Mouse (Mus musculus): ENCODE data around the gene Hdgfl2. TPM values are rescaled to one million over a fixed set of nuclear protein-coding genes. Genes with fewer than 3 reads are reported as not detected.

Gene Hdgfl2
- polyA plus RNA-seq (2015; fragmentation: Nextera tagmentation; extraction: Ambion mirVana), result 124 and 134 TPM in 2 replicates

- peaks cover 14% of the 10 kb centered on the region for H3K36me3 ChIP-seq
- peak within 1 kb of the TSS; percentile 86 for H3K4me3 ChIP-seq (replicated peaks)
- H3K27ac ChIP-seq (replicated peaks), result peak within 1 kb of the TSS; percentile 78
- H3K9ac ChIP-seq (replicated peaks), result peak within 1 kb of the TSS; percentile 85
- ATAC-seq (ENCODE audit: low FRiP score), result peak; percentile 93
- H3K9me3 ChIP-seq (replicated peaks), result no peaks in the 10 kb centered on the region
- no peaks in the 10 kb centered on the region for H3K27me3 ChIP-seq (replicated peaks)
- under 1% methylated on average over 61 of the region's 61 CpGs for WGBS
- H3K4me2 ChIP-seq, result peak within 1 kb of the TSS; percentile 88
- peaks cover 46% of the 10 kb centered on the region for H3K4me1 ChIP-seq
These were observed at the start of gene Hdgfl2 for GRCm38 (mm10) chr17:56078880-56079795. Gene Hdgfl2, plus strand, starts transcription at chr17:56079634.

GRCm38 (mm10) chr17:56030238-56030870, 49.1 kb upstream of the Hdgfl2 start:
- no peak overlapping the region for H3K4me3 ChIP-seq (replicated peaks)
- no peak overlapping the region for H3K4me2 ChIP-seq
- H3K9ac ChIP-seq (replicated peaks), result no peak overlapping the region
- no peak overlapping the region for H3K27ac ChIP-seq (replicated peaks)
- H3K36me3 ChIP-seq, result peaks cover 27% of the 10 kb centered on the region
- no peaks in the 10 kb centered on the region for H3K9me3 ChIP-seq (replicated peaks)
- ATAC-seq (ENCODE audit: low FRiP score), result no peak
- H3K27me3 ChIP-seq (replicated peaks), result no peaks in the 10 kb centered on the region
- peaks cover 72% of the 10 kb centered on the region for H3K4me1 ChIP-seq
- WGBS, result 88% methylated on average over 9 of the region's 9 CpGs

DNA sequence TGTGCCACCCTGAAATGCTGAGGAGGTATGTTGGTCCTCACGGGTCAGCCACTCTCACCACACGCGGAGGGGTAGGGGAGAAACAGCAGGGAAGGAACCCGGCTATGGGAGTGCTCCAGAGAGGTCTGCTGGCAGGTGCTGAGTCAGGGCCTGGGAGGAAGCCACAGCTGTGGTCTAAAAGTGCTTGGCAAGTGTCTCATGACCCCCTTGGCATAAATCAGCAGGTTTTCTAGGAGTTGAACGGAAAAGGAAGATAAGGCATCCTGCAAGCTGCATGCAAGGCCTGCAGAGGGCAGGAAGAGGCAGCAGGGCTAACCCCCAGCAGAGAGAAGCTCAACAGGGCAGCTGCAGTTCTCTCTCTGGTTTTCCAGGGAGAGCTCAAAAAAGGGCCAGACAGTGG, 48.5 kb upstream of the Hdgfl2 start:
- H3K9ac ChIP-seq (replicated peaks), result no peak overlapping the region
- H3K4me1 ChIP-seq, result peaks cover 75% of the 10 kb centered on the region
- ATAC-seq (ENCODE audit: low FRiP score), result no peak
- 63% methylated on average over 5 of the region's 5 CpGs for whole genome bisulfite sequencing
- no peak overlapping the region for H3K4me2 ChIP-seq
- no peaks in the 10 kb centered on the region for H3K27me3 ChIP-seq (replicated peaks)
- no peak overlapping the region for H3K27ac ChIP-seq (replicated peaks)
- H3K9me3 ChIP-seq (replicated peaks), result no peaks in the 10 kb centered on the region
- peaks cover 27% of the 10 kb centered on the region for H3K36me3 ChIP-seq
- no peak overlapping the region for H3K4me3 ChIP-seq (replicated peaks)

DNA sequence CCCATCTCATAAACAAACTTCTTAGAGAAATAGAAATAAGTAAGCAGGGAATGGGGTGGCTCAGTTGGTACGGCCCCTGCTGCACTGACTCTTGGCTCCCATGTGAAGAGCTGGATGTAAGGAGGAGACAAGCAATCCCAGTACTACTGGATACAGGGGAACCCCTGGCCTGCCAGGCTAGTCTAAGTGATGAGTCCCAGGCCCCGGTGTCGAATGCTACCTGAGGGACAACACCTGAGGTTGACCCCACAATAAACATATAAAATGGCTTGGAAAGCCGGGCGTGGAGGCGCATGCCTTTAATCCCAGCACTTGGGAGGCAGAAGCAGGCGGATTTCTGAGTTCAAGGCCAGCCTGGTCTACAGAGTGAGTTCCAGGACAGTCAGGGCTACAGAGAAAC, 48.0 kb upstream of the Hdgfl2 start:
- 90% methylated on average over 7 of the region's 7 CpGs for WGBS
- H3K4me1 ChIP-seq, result peaks cover 71% of the 10 kb centered on the region
- H3K36me3 ChIP-seq, result peaks cover 27% of the 10 kb centered on the region

DNA sequence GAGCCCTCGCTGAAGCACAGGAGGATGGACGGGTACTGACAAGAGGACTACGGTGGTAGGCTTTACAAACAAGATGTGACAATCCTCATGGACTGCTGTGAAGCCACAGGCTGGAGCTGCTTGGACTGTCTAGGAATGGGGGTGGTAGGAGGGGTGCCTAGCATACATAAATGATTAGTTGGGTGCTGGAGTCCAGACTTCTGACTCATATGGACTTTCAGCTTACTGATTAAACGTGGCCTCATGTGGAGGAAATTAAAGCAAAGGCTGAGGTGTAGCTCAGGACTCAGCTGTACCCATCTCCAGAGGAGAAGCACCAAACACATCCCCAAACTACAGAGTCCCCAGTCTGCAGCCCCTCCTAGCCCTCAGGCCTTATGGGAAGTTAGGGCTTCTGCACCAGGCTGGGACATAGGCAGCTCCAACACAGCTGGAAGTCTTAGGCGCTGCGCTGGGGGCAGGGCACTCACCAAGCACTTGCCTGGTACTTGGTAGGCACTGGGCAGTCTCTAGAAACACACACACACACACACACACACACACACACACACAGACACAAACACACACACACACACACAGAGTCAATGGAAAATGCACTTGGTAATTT, 47.2 kb upstream of the Hdgfl2 start:
- Histone ChIP-seq H3K9ac (replicated peaks) (no peak overlapping the region), H3K9me3 (replicated peaks) (no peaks in the 10 kb centered on the region), H3K36me3 (peaks cover 27% of the 10 kb centered on the region), H3K4me1 (peaks cover 68% of the 10 kb centered on the region), H3K4me2 (0 out of 2 replicates have a peak overlapping the region, but pooled peaks have one; percentile 3), H3K27ac (replicated peaks) (no peak overlapping the region), H3K27me3 (replicated peaks) (no peaks in the 10 kb centered on the region), H3K4me3 (replicated peaks) (no peak overlapping the region)
- no peak for ATAC-seq (ENCODE audit: low FRiP score)
- WGBS, result 80% methylated on average over 6 of the region's 6 CpGs

More for the DNA sequence above, 48.0 kb upstream of the Hdgfl2 start:
- Histone ChIP-seq H3K4me3 (replicated peaks) (no peak overlapping the region), H3K9ac (replicated peaks) (no peak overlapping the region), H3K27ac (replicated peaks) (no peak overlapping the region), H3K4me2 (no peak overlapping the region), H3K27me3 (replicated peaks) (no peaks in the 10 kb centered on the region), H3K9me3 (replicated peaks) (no peaks in the 10 kb centered on the region)
- ATAC-seq (ENCODE audit: low FRiP score), result no peak

GRCm38 (mm10) chr17:56032831-56033230, 46.6 kb upstream of the Hdgfl2 start:
- ATAC-seq (ENCODE audit: low FRiP score), result no peak
- Histone ChIP-seq H3K36me3 (peaks cover 27% of the 10 kb centered on the region), H3K4me1 (peaks cover 66% of the 10 kb centered on the region), H3K4me3 (replicated peaks) (no peak overlapping the region), H3K9me3 (replicated peaks) (no peaks in the 10 kb centered on the region), H3K27me3 (replicated peaks) (no peaks in the 10 kb centered on the region), H3K4me2 (0 out of 2 replicates have a peak overlapping the region, but pooled peaks have one; percentile 3), H3K27ac (replicated peaks) (no peak overlapping the region), H3K9ac (replicated peaks) (0 out of 2 replicates have a peak overlapping the region, but pooled peaks have one; percentile 20)
- WGBS, result 80% methylated on average over 7 of the region's 7 CpGs

- no peaks in the 10 kb centered on the region for H3K9me3 ChIP-seq (replicated peaks)
- no peak overlapping the region for H3K27ac ChIP-seq (replicated peaks)
- no peak overlapping the region for H3K9ac ChIP-seq (replicated peaks)
- 91% methylated on average over 7 of the region's 7 CpGs for WGBS
- peaks cover 18% of the 10 kb centered on the region for H3K36me3 ChIP-seq
- H3K4me1 ChIP-seq, result peaks cover 58% of the 10 kb centered on the region
- H3K4me2 ChIP-seq, result no peak overlapping the region
- no peak for ATAC-seq (ENCODE audit: low FRiP score)
- no peak overlapping the region for H3K4me3 ChIP-seq (replicated peaks)
- H3K27me3 ChIP-seq (replicated peaks), result no peaks in the 10 kb centered on the region
These were observed 45.3 kb upstream of the Hdgfl2 start for GRCm38 (mm10) chr17:56034040-56034725.

DNA sequence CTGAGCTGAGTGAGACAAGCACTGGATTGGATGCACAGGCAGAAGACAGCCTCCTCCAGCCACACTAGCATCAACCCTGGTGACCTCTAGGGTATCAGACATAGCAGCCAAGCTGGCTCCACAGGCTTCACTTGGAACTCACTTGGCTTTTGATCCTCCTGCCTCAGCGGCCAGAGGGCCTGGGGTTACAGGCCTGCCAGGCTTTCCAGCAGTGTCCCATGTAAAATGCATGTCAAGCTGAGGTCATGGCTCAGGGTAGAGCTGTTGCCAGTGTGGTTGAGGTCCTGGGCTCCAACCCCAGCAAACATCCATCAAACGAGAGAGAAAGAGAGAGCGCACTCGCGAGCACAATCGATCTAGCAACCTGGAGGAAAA, 44.7 kb upstream of the Hdgfl2 start:
- Histone ChIP-seq H3K4me2 (peak overlapping the region; percentile 66; the same call in 1 of the 2 replicates), H3K36me3 (peaks cover 18% of the 10 kb centered on the region), H3K9me3 (replicated peaks) (no peaks in the 10 kb centered on the region), H3K27me3 (replicated peaks) (no peaks in the 10 kb centered on the region), H3K9ac (replicated peaks) (peak overlapping the region; percentile 83), H3K27ac (replicated peaks) (no peak overlapping the region), H3K4me3 (replicated peaks) (no peak overlapping the region), H3K4me1 (peaks cover 54% of the 10 kb centered on the region)
- no peak for ATAC-seq (ENCODE audit: low FRiP score)
- WGBS, result 91% methylated on average over 6 of the region's 6 CpGs

DNA sequence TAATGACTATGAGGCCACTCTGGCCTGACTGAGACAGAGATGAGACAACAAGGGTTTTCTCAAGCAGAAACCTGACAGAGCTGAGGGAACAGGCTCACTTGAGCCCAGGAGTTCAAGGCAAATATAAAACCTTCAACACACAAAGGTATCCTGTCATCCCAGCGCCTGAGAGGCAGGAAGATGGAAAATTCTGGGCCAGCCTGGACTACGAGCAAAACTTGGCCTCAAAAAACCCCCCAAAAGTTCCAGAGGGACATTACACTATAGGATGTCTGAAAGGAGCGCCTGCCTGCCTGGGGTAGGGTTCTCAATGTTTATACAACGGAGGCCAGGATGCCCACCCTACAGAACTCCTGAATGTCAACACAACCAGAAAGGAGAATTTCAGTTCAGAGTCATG, 44.2 kb upstream of the Hdgfl2 start:
- Histone ChIP-seq H3K27ac (replicated peaks) (no peak overlapping the region), H3K4me1 (peaks cover 52% of the 10 kb centered on the region), H3K9ac (replicated peaks) (peak overlapping the region; percentile 83), H3K36me3 (peaks cover 18% of the 10 kb centered on the region), H3K9me3 (replicated peaks) (no peaks in the 10 kb centered on the region), H3K4me3 (replicated peaks) (peak overlapping the region; percentile 80), H3K4me2 (peak overlapping the region; percentile 66), H3K27me3 (replicated peaks) (no peaks in the 10 kb centered on the region)
- WGBS, result 83% methylated on average over 4 of the region's 4 CpGs
- ATAC-seq (ENCODE audit: low FRiP score), result no peak

- Histone ChIP-seq H3K4me2 (peak within 1 kb of the TSS; percentile 66), H3K9me3 (replicated peaks) (no peaks in the 10 kb centered on the region), H3K9ac (replicated peaks) (peak within 1 kb of the TSS; percentile 83), H3K4me1 (peaks cover 52% of the 10 kb centered on the region), H3K27ac (replicated peaks) (peak within 1 kb of the TSS; percentile 89), H3K27me3 (replicated peaks) (no peaks in the 10 kb centered on the region), H3K4me3 (replicated peaks) (peak within 1 kb of the TSS; percentile 80), H3K36me3 (peaks cover 16% of the 10 kb centered on the region)
- ATAC-seq (ENCODE audit: low FRiP score), result peak; percentile 92
- WGBS, result under 1% methylated on average over 73 of the region's 74 CpGs
These were observed 43.1 kb upstream of the Hdgfl2 start, which contains the start of gene Sh3gl1 for GRCm38 (mm10) chr17:56036176-56036900. Gene Sh3gl1, minus strand, starts transcription at chr17:56036635.

Measured in neural tube, embryonic 15.5 days (tissue).